Mouse (Mus musculus) thymus, adult 2 months (tissue): ENCODE measurements around the gene Mrm3. TPM values are rescaled to one million over a fixed set of nuclear protein-coding genes. Genes with fewer than 3 reads are reported as not detected.
"Not testable (repeated sequence)": the region's sequence is repeated elsewhere in the genome, so short reads cannot be mapped to it uniquely, and the experiment has no call there.

Source experiments
- DNase-seq: peaks from one replicate; pipeline ENCODE4 v3.0.0; 2021
- H3K27ac ChIP-seq: fragments of 200-500 bp; 2 replicates; pipeline ENCODE4 v1.5.1; 2012; ENCODE audit warnings: low read length, control low read depth; ENCODE audit not compliant: control insufficient read depth, insufficient read depth
- H3K27me3 ChIP-seq: fragments of 200-500 bp; 2 replicates; pipeline ENCODE4 v1.6.1; 2012; ENCODE audit warnings: mild to moderate bottlenecking, low read length, moderate library complexity, mixed read lengths; ENCODE audit not compliant: control insufficient read depth, insufficient read depth
- H3K36me3 ChIP-seq: fragments of 200-500 bp; 2 replicates; pipeline ENCODE4 v1.6.1; 2012; ENCODE audit warnings: mild to moderate bottlenecking, low read length, moderate library complexity; ENCODE audit not compliant: control insufficient read depth, insufficient read depth
- H3K4me1 ChIP-seq: fragments of 200-500 bp; replicated peaks from 2 replicates; pipeline ENCODE4 v1.6.1; 2012; ENCODE audit warnings: low read length; ENCODE audit not compliant: control insufficient read depth, insufficient read depth
- H3K4me3 ChIP-seq: fragments of 200-500 bp; 2 replicates; pipeline ENCODE4 v1.5.1; 2012; ENCODE audit warnings: mild to moderate bottlenecking, low read length, control low read depth, moderate library complexity; ENCODE audit not compliant: control insufficient read depth, insufficient read depth
- CTCF ChIP-seq: fragments of 200-500 bp; IDR thresholded peaks from 2 replicates; pipeline ENCODE4 v1.5.1; 2012; ENCODE audit warnings: mild to moderate bottlenecking, control low read depth, low read length, moderate library complexity, borderline replicate concordance; ENCODE audit not compliant: control insufficient read depth, poor library complexity, insufficient read depth; ENCODE audit errors: extremely low read depth
- POLR2A ChIP-seq: fragments of 200-500 bp; IDR thresholded peaks from 2 replicates; pipeline ENCODE4 v1.6.1; 2012; ENCODE audit warnings: mild to moderate bottlenecking, low read length, control low read depth, moderate library complexity; ENCODE audit not compliant: control insufficient read depth, poor library complexity, insufficient read depth; ENCODE audit errors: extremely low read depth
- WGBS: fragments of 180-500 bp; shearing (Covaris S2); methylation state at CpG from one replicate; pipeline ENCODE4 v1.1.7; 2018; 5-methylcytosine and 5-hydroxymethylcytosine counted together
- polyA plus RNA-seq: library from polyadenylated mRNA; depleted of rRNA; stranded (reverse); fragments of >200 nt; gene quantifications from 2 replicates; pipeline ENCODE4 v1.2.3, GENCODE M21; 2012

The Mrm3 gene
- polyA plus RNA-seq, 1 experiment: 7.6 TPM

DNA sequence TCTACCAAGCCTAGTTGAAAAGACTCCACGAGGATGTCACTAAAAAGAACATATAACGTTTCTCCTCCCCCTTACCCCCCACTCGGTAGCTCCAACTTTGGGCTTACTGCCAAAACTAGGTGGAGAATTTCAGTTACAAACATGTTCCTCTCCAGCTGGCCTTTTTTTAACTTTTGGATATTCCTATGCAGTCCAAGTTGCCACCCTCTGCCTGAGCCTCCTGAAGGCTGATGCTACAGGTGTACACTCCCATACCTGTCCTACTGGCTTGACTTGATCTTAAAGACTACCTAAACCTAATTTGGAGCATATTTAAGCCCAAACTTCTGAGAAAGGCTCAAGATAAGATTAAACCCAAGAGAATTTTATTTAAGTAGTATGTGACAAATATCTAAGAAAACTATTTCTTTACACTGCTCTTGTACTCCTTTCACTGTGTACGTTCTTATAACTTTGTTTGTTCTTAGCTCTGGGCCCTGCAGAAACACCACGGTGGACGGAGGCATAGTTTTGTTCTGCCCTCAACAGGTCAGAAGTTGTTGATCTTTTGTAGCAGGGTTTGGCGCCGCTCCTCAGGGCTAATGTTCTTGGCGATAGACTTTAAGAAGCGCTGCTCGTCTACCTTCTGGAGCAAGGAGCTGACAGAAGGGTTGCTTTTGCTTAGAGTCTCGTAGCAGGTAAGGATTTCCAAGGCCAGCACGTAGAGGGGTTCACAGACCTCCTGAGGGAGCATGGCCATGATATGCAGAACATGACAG lies 33.1 kb upstream of the Mrm3 start:
- Histone ChIP-seq H3K4me3 (no peak overlapping the region), H3K27me3 (no peaks in the 10 kb centered on the region), H3K36me3 (peaks cover 14% of the 10 kb centered on the region), H3K27ac (no peak overlapping the region), H3K4me1 (no peaks in the 10 kb centered on the region; the same call in 1 of the 2 replicates)
- TF ChIP-seq CTCF (no peak), POLR2A (no peak)
- WGBS: 88% methylated on average over 13 of the region's 13 CpGs
- DNase-seq: no peak

- not testable (repeated sequence) for H3K27ac ChIP-seq, H3K4me3 ChIP-seq, H3K4me1 ChIP-seq, H3K27me3 ChIP-seq, DNase-seq
- 91% methylated on average over 6 of the region's 6 CpGs for WGBS
- peaks cover 14% of the 10 kb centered on the region for H3K36me3 ChIP-seq
Observed at GRCm38 (mm10) chr11:76211595-76211994, 31.9 kb upstream of the Mrm3 start.

GRCm38 (mm10) chr11:76213841-76214240 lies 29.7 kb upstream of the Mrm3 start:
- Histone ChIP-seq H3K4me1 (peaks cover 7% of the 10 kb centered on the region), H3K27ac (no peak overlapping the region), H3K27me3 (no peaks in the 10 kb centered on the region), H3K4me3 (no peak overlapping the region), H3K36me3 (peaks cover 14% of the 10 kb centered on the region)
- 94% methylated on average over 5 of the region's 5 CpGs for WGBS
- TF ChIP-seq POLR2A: no peak
- TF ChIP-seq CTCF: no peak
- no peak for DNase-seq

GRCm38 (mm10) chr11:76215011-76215410 lies 28.5 kb upstream of the Mrm3 start:
- peaks cover 7% of the 10 kb centered on the region for H3K4me1 ChIP-seq
- WGBS: 66% methylated on average over 2 of the region's 2 CpGs

DNA sequence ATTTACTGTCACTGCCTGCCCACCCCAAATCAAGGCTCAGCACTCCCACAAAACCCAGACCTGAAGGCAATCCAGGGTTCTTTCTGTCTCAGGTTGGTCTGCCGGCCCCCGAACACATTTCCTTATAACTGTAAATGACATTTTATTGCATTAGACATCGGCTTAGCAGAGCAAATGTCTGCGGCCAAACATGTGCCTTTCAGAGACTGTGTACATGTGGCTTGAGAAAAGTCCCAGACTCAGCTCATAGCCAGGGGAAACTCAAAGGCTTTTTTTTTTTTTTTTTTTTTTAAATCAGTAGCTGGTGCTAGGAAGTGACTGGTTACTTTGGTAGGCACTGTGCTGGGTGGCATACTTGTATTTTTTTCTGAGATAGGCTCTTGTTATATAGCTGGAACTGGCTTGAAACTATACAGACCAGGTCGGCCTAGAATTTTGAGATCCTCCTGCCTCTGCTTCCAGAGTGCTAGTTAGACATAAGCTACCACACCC lies 27.4 kb upstream of the Mrm3 start:
- H3K4me3 ChIP-seq: no peak overlapping the region

More at GRCm38 (mm10) chr11:76215011-76215410, 28.5 kb upstream of the Mrm3 start:
- Histone ChIP-seq H3K27me3 (no peaks in the 10 kb centered on the region), H3K4me3 (no peak overlapping the region), H3K27ac (no peak overlapping the region), H3K36me3 (peaks cover 14% of the 10 kb centered on the region)
- peak; percentile 8 for DNase-seq
- TF ChIP-seq POLR2A: no peak

DNA sequence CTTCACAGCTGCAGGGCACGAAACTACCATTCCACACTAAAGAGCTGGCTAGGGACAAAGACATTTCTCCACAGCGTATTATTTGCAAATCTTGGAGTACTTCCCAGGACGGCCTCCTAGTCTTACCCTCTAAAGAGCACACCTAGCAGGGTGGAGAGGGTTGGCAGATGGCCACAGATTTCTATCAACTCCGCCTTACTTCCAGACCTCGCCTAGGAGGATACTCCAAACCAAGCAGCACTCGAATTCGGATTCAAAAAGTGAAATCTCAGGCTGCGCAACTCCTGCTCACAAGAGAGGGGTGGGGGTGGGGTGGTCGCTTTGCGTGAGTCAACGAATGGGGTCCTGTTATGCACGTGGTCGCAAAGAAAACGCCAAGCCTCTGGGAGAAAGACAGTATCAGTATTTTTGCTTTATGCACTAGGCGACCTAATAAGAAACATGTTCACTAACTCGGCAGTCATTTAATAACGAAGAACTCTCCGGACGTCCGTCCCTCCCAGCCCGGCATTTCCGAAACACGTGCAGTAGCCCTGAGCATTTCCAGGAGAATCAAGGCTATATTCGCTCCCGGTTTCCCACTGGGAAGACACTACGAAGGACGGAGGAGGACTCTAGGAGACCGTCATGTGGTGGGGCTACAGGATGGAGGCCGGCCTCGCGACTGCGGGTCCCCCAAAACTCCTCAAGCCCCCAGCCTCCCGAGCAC lies 26.7 kb upstream of the Mrm3 start:
- Histone ChIP-seq H3K36me3 (peaks cover 14% of the 10 kb centered on the region), H3K27me3 (no peaks in the 10 kb centered on the region), H3K4me3 (peak overlapping the region; percentile 93), H3K4me1 (peaks cover 7% of the 10 kb centered on the region), H3K27ac (peak overlapping the region; percentile 3; the same call in 1 of the 2 replicates)
- DNase-seq: peak; percentile 4
- 2% methylated on average over 33 of the region's 33 CpGs for WGBS
- TF ChIP-seq POLR2A (no peak), CTCF (no peak)

More for the DNA sequence above, 27.4 kb upstream of the Mrm3 start:
- H3K36me3 ChIP-seq: peaks cover 14% of the 10 kb centered on the region
- DNase-seq: no peak
- TF ChIP-seq POLR2A (no peak), CTCF (no peak)
- WGBS: 92% methylated on average over 5 of the region's 5 CpGs
- peaks cover 7% of the 10 kb centered on the region for H3K4me1 ChIP-seq
- no peak overlapping the region for H3K27ac ChIP-seq
- no peaks in the 10 kb centered on the region for H3K27me3 ChIP-seq

GRCm38 (mm10) chr11:76217390-76217800 lies 26.1 kb upstream of the Mrm3 start, which contains the start of the genes Dbil5 and Gemin4:
Gene Dbil5, plus strand, starts transcription at chr11:76217608.
Gene Gemin4, minus strand, starts transcription at chr11:76217664.
- TF ChIP-seq POLR2A: peak; percentile 84
- TF ChIP-seq CTCF: peak; percentile 97
- 0% methylated on average over 35 of the region's 35 CpGs for WGBS
- H3K4me1 ChIP-seq: peaks cover 7% of the 10 kb centered on the region
- H3K4me3 ChIP-seq: peak within 1 kb of the TSS; percentile 93
- peak within 1 kb of the TSS; percentile 3; the same call in 1 of the 2 replicates for H3K27ac ChIP-seq
- DNase-seq: peak; percentile 97
- peaks cover 8% of the 10 kb centered on the region for H3K36me3 ChIP-seq
- H3K27me3 ChIP-seq: no peaks in the 10 kb centered on the region
